Mouse (Mus musculus) kidney, adult 18-20 months (tissue): Measurements from ENCODE around the gene Stpg1.

Source experiments
- DNase-seq: peaks from one replicate; pipeline ENCODE4 v3.0.0; 2021

Stpg1 gene

DNA sequence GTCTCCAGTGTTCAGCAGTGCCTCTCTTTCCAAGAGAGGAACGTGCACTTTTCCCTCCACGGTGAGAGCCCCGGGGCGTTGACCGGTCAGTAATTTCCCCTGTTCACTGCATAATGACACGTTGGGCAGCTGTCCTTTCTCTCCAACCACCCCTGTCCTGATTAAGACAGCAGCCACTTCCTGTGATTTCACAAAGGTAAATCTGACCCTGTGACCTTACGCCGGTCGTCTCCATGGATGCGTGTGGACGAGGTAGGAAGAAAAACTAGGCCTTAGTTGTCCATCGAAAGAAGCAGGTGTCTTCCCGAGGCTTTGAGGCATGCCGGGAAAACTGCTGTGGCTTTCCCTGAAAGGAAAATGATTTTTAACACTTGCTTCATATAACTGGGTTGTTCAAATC is 20.3 kb downstream of the Stpg1 start:
- DNase-seq, result no peak

DNA sequence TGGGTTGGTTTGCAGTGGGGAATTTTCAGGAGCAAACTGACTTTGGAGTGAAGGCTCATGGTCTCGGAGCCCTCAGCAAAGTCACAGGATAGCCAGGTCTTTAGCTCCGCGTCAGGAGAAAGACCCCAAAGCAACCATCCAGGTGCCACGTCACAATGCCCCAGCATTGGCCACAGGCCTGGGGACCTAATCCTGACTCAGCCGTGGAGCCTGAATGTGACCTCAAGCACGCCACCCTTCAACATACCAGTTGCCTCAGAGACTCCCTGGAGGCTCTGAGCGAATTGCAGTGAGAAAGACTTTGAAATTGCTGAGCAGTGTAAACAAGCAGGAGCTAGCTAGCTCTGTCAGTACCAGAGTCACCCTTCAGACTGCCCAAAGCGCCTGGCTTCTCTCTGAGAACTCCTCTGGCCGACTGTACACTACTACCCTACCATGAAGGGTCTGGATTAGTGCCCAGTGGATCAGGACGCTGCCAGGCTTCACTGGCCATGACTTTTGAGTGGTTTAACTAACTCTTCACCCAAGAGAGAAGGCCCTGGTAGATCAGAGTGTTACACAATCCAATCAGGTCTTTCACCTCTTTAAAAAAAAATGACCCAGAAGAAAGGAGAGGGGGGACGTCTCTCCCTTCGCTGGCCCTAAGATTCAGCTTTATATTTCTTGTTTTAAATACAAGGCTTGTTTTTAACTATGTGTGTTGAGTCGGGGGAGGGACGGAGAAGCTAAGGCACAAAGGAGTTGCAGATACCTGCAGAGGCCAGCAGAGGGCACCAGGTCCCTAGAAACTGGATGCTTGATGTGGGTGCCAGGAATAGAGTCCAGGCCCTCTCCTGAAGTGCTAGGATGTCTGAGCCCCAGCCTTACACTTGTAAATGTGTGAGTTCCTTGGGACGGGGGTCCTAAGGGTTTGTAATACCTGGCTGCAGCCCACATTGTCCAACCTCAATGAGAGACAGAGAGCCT is 22.0 kb downstream of the Stpg1 start:
- DNase-seq, result peak; percentile 72

DNA sequence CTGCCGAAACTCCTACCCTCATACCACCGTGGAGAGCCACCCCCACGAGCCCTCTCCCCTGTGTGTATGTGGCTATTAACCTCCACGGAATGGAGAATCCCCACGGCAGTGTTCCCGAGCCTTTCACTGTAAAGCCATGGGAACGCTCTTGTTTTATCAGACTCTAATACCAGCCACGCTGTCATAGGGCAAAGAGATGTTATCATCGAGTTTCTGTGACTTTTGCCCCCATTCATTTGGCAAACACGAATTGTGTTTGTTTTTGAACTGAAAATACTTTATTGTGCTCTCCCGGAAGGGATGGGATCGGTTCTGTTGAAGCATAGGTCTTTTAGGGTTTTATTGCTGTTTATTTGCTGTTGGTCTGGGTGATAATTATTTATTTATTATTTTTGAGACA is 23.5 kb downstream of the Stpg1 start:
- DNase-seq, result no peak

DNA sequence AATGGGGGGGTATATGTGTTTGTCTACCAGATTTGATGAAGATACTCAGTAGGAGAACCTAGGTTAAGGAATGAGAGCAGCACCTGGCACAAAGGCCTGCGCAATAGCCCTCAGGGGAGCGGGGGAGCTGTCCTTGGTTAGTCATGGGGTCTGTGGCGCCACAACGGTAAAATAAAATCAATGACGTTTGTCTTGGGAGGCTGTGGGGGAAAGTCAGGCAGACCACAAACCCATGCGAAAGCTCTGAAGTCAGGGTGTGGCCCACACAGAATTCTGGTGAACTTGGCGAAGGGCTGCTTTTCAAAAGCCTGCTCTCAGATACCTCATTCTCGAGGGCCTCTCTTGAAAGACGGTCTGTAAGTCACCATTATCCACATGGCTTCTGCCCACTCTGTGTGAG is 25.8 kb downstream of the Stpg1 start:
- no peak for DNase-seq

DNA sequence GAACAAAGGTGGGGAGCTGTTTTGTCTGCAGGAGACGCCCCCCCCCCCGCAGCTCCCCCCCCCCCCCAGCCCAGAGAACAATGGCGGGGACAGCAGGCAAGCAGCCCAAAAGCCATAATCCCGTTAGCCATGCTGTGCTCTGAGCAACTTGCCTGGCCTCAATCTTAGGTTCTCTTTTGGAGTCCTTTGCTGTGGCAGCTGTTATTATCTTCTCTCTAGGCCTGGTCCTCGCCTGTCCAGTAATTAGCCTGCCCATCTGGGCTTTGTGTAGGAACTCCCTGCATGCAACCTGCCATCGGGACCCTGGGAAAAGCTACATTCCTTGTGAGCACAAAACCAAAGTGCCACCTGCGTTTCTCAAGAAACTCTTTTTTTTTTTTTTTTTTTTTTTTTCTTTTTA is 29.3 kb downstream of the Stpg1 start:
- DNase-seq, result no peak

DNA sequence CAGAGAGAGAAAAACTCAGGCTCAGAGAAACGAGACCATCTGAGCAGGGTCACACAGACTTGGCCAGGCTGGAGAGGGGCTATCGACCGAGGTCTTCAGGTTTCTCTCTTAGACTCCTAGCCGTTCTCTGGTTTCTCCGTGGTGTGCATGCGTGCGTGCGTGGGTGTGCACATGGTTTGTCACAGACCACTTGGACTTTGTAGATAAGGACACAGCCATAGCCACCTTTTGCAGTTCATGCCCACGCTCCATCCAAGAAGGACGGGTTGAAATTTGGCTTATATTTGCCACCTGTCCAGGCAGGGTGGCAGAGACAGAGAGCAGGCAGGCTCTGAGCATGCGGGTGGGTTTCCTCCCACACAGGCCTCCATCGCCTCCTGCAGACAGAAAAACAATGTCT is 30.5 kb downstream of the Stpg1 start:
- no peak for DNase-seq

DNA sequence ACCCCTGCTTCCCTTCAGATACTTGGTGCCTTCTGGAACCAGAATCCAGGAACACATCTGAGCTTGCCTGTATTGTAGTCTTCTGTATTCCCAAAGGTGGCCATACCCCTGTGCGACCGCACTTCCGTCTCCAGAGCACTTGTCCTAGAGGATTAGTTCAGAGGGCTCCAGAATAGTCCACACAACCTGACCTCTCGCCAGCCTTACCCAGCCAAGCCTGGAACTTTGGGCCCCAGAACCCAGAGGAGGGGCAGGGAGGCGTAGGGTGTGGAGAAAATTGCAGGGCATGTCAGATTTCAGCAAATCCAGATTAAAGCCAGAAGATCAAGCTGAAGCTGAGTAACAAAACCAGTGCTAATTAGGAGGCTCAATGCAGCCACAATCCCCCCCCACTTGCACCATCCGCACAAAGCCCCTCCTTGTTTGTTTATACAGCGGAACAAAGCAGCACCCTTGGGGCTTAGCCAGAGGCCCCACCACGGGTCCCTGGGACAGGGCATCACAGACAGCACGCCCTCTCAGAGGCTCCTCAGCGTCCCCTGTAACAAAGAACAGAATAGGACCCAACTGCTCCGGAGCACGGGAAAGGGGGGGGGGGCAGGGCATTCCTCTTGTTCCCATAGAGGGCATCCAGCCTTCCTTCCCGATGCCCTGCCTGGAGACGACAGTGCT is 31.6 kb downstream of the Stpg1 start:
- no peak for DNase-seq

DNA sequence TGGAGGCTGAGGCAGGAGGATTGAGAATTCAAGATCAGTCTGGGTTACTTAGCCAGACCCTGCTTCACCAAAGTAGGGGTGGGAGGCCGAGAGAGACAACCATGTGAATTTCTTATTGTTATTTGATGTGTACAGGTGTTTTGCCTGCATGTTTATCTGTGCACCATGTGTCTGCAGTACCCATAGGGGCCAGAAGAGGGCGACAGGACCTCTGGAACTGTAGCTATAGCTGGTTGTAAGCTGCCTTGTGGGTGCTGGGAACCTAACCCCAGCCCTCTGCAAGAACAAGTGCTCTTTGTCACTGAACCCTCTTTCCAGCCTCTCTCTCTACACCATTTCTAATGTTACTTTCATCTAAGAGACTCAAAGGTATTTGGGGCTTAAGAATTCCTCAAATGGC is 35.7 kb downstream of the Stpg1 start:
- no peak for DNase-seq

DNA sequence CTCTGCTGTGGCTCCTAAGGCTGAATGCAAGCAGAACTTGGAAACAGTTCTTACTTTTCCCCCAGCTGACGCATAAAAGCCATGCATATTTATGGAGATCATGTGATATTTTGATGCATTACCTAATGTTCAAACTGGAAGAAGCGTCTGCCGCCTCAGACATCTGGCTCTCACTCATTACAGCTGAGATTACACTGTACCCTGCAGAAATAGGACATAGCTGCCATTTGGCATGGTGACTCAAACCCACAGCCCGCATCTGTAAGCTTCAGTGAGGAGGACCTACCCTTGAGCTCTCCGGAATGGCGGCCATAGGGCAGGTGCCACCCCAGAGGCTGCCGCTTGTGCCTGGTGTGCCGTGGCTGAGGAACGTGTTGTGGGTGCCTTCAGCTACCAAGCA is 36.6 kb downstream of the Stpg1 start:
- no peak for DNase-seq

DNA sequence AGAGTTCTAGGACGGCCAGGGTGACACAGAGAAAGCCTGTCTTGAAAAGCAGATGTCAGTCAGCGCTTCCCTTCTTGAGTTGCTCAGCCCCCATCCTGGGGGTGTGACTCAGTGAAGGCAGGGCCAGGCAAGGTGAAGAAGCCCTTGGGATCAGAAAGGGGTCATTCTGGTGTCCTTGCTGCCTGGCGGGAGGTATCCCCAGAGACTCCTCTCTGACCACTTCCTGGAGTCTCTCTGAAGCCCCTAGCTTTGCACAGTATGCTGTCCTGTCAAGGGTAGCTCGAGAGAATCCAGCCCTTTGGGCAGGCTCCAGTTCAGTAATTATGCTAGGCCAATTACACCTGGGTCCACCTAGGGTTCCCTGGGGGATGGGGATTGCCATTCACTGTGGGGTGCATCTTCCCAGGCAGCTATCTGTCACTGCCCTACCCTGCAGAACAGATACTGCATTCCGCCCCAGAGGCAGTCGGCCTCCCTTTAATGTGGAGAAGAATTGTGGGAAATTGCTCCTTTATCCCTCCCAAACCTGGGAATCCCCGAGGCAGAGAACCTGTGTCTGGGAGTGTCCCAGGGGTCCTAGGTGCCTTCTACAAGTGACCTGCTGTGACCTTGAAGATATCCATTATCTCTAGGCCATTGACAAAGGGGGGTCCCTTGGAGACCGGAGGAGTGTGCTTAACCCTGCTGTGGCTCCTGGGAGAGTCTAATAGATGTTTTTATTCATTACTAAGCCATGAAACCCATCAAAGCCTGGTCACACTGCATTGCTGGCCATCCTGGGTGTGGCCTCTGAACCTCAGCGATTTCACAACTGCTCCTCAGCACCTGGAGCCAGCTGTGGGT is 37.4 kb downstream of the Stpg1 start:
- no peak for DNase-seq

DNA sequence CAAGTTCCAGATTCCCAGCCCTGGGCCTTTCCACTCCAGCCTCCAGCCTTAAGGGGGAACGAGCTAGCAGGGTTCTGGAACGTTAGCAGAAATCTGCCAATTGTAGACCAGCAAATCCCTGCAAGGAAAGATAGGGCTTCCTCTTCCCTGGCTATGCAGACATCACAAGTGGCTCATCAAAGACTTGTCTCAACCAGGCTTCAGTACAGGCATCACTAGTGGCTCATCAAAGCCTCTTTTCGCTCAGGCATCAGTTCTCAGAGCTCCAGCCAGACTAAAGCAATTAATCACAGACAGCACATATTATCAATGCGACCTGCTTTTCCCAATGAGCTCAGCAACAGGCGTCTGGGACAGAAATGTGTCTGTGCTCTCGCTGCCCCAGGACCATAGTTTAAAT is 38.4 kb downstream of the Stpg1 start:
- no peak for DNase-seq

DNA sequence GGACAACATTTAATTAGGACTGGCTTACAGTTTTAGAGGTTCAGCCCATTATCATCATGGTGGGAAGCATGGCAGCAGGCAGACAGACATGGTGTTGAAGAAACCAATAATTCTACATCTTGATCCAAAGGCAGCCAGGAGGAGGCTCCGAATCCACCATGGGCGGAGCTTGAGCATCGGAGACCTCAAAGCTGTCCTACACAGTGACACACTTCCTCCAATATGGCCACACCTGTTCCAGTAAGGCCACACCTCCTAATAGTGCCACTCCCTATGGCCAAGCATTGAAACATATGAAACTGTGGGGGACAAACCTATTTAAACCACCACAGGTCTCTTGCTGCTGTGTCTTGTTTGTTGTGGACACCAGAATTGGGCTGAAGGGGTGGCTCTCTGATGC is 40.4 kb downstream of the Stpg1 start:
- DNase-seq, result no peak

DNA sequence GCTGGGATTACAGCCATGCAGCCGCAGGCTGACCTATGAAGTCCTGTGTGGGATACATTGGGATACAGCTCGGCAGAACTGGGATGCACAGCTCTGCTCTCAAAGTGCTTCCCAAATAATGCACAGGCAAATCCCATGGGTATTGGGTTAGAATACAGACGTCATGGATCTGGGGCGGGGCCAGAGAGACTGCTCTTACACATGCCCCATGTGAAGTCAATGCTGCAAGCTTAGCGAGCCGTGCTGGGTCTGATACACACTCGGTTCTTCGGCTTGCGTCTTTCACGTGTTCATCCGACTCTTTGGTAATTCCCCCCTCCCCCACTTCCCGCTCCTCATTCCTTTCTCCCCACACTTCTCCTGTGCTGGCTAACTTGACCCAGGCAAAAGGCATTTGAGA is 44.5 kb downstream of the Stpg1 start:
- DNase-seq, result no peak

DNA sequence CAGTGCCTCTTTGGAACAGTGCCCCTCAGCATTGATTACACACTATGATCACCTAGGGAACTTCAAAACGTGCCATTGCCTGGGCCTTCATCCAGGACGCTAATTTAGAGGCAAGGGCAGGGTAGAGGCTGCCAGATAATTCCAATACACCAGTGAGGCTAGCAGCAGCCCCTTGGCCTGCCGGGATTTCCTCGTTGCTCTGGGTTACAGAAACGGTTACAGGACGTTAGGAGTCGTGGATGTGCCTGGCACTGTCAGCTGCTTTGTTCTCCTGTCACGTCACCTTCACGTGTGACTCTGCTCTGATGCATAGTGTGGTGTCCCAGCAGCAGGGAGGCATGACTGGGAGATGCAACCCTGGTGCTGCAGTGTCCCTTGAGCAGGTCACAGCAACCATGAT is 45.5 kb downstream of the Stpg1 start:
- DNase-seq, result no peak

DNA sequence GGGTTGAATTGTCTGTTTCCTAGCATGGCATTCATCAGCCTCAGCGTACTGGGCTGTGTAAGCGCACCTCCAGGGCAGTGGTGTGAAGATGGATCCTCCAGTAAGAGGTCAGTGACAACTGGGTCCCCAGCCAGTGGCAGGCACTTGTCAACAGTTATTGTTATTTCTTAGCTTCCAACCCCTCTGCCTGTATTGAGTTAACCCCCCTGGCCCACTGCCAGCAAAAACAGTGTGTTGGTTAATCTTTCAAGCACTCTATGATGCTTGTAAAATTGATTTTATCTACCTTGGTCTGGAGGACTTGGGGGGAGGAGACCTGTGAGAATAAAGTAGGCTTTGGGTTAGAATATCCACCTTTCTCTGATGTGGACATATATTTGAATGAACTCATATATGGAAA is 49.7 kb downstream of the Stpg1 start:
- DNase-seq, result no peak

DNA sequence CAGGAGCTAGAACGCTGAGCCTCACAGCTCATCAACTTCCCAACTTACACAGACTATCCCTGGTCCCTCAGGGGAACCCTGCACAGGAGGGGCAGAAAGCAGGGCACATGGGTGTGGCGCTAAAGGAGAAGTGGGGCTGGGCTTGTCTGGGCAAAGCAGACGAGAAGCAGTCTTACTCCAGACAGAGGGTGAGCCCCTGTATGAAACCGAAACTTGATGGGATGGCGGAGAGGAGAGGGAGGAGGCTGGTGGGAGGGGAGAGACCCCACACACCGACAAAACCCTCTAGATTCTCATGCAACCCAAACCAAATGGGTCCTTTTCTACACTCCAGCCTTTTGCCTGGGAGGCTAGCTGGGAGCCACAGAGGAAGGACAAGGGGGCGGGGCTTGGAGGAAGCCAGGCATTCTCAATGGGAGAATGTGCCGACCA is 50.5 kb downstream of the Stpg1 start:
- peak; percentile 15 for DNase-seq

DNA sequence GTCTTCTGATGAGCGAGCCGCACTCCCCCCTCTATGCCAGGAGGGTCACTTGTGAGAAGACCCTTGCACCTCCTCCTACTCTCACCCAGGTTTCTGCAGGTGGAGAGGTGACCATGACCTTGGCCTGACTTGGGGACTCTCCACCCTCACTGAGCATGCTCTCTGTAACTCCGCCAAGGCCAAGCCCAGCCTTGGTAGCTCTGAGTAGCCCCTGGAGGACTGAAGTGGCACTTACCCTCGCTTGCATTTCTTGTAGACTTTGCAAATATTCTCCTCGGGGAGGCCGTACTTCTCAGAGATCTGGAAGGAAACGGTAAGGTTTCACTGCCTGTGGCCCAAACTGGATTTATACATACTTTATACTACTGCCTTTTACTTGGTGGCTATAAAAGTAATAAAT is 51.4 kb downstream of the Stpg1 start:
- no peak for DNase-seq

DNA sequence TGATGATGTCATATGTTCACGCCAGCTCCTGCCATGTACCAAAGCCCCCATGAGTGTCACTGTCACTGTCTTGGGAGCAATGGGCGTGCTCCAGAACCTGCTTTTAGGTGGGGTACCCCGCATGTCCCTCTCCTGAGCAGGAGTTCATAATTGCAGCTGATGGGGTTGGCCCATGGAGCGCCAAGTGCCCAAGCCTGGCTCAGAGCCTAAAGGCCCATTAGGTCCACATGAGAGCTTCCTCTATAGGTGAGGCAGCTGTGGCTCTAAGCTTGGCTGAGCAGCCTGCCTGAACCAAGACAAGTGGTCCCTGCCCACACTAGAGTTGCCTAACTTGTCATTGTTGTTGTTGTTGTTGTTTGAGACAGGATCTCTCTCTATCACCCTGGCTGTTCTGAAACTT is 52.2 kb downstream of the Stpg1 start:
- no peak for DNase-seq

DNA sequence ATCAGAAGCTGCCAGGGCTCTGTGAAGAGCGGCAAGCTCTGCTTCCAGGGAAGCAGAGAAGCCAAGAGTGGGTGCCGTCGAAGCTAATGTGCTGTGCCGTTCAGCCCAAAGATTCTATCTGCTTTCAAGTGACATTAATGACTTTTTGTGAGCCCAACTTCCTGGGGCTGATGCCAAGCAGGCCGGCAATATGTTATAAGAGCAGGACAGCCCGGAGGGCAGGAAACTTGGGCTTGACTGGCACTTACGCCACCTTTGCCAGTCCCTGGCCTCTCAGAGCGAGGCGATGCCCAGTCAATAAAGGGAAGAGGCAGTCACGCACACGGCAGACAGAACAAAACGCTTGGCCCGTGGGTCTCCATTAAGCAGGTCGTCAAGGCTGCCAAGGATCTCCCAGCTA is 53.0 kb downstream of the Stpg1 start:
- peak; percentile 34 for DNase-seq

DNA sequence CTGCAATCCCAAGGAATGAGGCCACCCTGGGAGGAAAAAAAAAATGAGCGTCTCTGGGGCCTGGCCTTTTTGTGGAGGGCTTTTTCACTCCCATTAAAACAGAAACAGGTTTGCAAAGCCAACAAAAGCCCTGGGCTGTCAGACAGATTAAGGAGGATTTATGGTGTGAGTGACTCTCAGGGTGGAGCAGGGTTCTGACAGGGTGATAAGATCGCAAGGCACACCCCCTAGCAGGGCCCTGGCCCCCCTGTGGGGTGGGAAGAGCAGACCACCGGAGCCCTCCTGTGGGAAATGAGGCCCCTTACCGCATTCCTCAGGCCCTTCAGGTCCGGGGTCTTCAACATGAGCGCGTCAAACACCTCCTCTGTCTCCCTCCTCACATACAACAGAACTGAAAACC is 53.5 kb downstream of the Stpg1 start:
- no peak for DNase-seq

DNA sequence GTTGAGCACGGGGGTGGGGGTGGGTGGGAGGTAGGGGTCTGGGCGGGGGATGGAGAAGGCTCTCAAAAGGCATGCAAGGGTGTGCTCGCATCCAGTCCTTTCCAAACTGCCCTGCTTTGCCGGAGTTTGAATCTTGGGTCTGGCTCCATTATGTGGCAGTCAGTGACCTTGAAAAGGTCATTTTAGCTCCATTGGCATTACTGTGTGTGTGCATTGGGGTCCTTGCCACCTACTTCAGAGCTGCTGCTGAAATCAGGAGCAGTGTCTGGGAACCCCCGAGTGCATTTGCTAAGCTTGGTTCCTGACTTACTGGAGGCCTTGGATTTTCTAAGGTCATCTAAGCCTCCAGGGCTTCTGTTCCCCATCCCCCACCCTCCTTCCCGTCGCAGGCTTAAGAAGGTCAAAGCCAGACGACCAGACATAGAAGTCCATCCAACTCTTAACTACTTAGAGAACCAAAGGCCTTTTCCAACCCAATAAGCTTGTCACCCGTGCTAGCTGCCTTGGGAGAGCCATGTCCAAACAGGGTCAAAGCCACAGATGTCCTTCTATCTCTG is 54.0 kb downstream of the Stpg1 start:
- peak; percentile 25 for DNase-seq

DNA sequence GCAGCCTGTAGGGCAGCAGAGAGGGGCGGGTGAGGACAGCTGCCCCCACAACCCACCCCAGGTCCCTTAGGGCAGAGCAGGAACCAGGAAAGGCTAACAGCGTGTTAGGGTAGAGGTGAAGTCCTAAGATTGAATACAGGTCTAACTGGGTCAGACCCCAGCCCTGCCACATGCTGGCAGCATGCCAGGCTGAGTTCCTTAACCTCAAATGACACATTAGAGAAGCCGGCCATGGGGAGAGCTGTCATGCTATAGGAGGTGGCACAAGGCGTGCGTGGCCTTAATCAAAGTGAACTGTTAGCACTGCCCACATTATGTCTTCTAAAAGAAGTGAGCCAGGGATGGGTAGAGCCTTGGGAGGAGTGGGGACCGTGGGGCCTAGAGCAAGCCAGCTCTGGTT is 54.7 kb downstream of the Stpg1 start:
- DNase-seq, result no peak

DNA sequence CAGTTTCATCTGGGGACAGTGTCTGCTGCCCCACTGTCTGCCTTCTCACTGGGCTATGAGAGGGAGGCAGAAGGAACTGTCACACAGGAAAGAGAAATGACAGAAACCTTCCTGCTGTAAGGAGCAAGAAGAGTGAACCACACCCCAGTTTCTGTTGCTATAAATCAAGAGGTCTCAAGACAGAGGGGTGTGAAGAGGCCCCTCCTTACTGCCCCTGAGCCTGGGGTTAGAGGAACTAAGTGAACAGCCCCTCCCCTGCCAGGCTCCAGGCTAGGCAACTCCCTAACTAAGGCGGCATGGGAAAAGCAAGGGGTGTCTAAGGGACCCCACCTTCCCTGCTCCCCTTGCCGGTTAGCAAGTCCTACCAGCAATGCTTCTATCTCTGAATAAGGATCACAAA is 69.2 kb downstream of the Stpg1 start:
- no peak for DNase-seq
